Mouse (Mus musculus): ENCODE results near the gene Stard10. TPM values are rescaled to one million over a fixed set of nuclear protein-coding genes. Genes with fewer than 3 reads are reported as not detected.

The Stard10 gene
- polyA plus RNA-seq, 2 experiments from 2014 or later: 2.5 to 2.9 TPM

DNA sequence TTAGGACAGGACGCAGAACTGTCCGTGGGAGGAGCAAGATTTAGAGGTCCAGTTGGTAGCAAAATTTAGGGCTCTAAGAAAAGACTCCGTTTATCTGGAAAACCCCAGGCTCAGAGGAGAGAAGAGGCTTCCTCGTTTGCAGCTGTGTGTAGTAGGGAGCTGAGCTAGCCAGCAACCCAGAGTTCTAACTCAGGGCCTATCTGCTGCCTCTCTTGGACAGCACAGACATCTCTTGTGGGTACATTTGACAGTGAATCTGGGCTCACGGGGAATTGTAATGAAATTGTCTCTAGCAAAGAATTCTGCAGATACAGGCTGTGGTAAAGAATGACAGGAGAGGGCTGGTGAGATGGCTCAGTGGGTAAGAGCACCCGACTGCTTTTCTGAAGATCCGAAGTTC is 14.2 kb upstream of the Stard10 start:
- no peak for ATAC-seq

DNA sequence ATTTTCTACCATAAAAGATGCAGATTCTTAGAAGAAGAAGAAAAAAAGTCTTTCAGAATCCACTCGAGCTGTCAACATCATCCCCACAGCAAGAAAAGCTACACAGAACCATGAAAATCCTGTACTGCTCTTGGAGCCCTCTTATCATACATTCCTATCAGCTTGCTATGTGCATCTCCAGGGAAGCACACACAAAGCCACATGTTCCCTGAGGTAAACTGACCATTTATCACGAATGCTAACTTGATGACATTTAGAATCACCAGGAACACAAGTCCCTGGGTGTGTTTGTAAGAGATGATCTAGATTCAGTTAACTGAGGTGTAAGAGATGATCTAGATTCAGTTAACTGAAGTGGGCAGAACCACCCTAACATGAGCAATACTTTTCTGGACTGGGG is 10.0 kb upstream of the Stard10 start:
- no peak for ATAC-seq

DNA sequence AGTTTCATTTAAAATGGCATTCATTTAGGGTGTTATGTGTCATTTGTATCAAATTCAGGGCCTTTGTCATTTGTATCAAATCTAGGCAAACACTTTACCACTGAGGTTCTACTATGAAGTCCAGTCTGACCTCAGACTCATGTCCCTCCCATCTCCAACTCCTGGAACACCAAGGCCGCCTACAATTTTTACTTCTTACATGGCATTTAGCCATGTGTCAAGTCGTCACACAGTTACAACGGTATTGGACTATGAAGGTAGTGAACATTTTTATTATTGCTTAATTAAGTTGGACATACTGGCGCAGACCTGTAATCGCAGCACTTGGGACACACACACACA is 6.9 kb upstream of the Stard10 start:
- no peak for ATAC-seq

DNA sequence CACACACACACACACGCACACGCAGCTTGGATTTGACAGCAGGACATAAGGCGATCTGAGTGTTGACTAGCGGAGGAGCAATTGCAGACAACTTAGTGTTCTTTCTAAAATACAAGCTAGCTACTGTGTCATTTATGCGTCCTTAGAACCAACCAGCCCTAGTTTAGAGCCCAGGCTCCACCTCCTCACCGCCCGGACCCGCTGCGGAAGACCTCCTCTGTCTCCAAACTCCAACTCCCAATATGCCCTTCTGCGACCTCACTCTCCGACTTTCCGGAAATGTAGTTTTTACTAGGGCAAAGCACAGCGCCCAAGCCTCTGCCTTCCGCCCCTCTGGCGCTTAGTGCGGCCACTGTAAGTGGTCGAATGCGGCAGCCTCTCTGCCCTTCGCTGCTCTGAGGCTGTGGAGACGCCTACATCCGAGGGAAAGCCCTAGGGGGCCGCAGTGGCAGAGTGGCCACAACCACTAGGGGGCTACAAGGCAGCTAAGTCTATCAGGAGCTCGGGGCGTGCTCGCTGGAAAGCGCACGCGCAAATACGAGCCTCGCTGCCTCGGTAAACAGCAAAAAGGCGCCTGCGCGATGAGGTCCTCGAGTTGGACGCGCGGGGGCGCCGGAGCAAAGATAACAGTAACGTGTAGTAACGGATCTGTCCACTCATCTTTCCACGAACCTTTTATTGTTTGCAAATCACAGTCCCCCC is 6.4 kb upstream of the Stard10 start:
- peak; percentile 93 for ATAC-seq

DNA sequence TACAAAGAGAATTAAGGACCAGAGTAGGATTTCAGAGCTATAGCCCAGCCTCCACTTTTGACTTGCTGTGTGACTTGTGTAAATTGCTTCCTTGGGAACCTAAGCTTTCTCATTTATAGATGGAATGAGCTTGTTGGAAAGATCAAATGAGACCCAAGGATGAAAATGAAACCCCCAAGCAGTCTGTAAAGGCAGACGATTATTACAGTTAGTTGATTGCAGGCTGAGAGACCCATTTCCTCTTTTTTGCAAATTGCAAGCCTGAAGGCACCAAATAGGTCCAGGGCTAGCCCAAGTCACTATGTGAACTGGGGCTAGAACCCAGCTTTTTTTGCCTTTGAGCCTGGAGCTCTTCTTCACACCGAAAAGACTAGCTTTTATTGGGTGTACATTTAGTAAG is 5.8 kb upstream of the Stard10 start:
- ATAC-seq: no peak

DNA sequence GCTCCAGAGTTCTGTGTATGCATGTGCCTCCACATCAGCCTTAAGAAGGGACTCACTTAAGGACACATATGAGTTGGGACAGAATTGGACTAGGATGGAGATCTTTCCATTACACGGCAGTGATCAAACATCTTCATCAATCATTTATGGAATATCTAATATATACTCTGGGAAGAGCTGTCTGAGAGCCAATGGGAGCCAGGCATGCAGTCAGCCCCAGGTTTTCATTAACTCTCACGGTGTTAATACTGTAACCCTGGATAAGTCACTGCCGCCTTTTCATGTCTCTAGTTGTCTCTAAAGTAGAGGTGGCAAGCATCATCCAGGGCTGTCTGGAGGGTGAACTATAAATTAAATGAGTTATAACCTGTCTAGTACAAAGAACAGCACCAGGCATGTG is 3.9 kb upstream of the Stard10 start:
- ATAC-seq: no peak

DNA sequence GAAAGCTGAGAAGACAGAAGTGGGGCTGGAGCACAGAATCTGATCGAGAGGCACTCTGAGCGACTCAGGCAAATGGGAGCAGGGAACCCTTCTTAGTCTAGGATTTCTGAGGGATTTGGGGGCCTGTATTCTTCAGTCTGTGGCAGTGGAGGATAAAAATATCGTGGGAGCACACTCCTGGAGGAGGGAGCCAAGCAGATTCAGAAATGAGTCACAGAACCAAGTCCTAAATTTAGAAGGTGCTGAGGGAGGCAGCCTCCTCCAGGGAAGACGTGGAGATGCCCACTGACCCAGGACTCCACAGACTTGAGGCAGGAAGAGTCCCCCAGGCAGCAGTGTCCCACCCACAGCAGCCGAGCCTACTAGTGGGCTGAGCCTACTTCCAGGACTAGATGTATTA is 2.5 kb upstream of the Stard10 start:
- no peak for ATAC-seq

DNA sequence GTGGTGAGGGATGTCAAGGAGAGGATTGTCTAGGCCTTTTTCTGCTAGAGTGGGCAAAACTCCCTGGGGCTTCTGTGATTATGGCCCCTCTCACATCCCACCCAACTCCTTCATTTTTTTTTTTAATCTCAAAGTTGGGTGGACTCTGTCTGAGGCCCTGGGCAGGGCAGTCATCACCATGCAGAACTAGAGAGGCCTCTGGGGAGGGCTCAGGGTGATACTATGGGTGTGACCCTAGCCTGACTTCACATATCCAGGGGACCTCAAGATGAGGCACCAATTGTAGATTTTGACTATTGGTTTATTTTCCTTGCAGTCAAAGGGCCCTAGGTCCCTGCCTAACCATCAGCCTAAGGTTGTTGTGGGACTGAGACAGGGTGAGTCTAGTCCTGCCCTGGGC is 1.2 kb upstream of the Stard10 start:
- no peak for ATAC-seq

DNA sequence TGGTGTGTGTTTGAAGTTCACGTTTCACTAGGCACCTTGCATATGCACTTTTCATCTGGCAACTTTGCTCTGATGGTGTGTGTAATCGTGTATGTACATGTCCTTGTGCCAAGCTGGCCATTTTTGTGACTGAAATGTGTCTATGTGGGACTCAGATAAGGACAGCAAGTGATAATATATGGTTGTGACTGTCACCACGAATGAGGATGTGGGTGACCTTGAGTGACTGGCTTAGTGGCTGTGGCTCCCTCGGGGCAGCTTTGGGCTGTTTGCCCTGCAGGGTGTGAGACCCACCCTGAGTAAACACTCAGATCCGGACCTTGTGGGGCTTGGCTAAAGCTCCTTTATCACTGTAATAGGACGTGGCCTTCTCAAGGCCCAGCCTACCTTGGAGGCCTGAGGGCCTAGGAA is 290 bp upstream of the Stard10 start:
- ATAC-seq: no peak

DNA sequence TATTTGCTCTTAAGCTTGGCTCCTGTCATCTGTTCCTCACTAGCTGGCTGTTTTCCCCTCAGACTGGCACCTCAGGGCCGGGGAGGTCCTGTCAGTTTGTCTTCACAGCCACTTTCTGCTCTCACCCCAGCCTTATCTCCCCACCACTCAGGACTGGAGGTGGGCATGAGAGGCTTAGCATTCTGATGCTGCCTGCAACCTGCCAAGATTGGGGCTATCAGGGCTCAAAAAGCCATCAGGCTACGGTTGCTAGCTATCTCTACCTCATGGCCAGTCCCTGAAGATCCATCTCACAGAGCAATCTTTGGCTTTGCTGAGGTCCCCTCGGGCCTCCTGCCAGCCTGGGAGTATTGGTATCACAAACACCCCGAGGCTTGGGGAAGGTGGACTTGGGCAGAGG is 2.0 kb downstream of the Stard10 start:
- no peak for ATAC-seq

DNA sequence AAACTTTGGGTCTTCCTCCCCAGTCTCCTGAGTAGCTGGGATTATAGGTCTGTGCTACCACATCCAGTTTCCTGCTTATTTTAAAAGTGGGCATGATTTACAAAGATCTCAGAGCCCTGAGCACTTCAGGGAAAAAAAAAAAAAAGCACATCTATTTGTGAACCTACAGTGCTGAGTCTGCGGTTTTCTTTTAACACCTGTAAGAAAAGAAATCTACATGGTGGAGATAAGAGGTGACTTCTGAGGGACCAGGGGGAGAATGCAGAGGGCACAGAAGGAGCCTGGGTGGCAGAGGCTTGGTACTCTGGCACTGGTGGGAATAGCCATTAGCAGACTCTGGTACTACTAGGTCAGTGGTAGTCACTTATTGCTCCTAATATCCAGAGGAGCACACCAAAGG is 2.9 kb downstream of the Stard10 start:
- no peak for ATAC-seq

DNA sequence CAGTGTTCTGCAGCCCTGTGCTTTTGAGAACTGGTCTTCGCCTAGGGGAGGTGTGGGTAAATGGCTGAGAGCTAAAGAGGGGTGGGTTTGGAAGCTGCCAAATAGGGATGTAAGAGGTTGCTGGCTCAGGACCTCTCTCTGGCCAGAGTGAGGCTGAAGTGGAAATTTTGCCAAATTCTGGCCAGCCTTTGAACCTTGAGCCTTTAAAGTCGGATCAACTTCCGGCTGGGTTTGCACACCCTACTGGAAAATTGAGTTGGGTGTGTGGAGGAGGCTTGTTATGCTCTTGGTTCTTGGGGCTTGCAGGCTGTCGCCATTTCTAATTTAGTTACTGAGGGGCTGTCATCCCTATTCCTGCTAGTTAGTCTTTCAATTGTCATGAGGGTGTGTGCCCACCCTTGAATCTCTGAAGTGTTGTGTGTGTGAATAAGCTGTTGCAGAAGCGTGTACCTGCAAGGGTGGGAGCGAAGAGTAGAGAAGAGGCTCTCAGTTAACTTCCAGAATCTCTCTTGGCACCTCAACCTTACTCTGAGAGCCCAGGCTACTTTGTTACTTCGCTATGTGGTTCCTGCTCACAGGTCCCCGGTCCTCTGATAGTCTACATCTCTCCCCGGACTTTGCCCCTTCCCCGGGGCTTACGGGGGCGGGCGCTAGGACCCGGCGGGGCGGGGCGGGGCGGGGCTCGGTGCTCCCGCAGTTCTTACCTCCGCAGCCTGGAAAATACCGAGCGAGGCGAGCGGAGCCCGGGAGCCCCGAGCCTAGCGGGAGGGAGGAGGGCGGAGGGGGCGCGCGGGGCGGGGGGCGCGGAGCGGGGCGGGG is 3.7 kb downstream of the Stard10 start:
- ATAC-seq: peak; percentile 34

DNA sequence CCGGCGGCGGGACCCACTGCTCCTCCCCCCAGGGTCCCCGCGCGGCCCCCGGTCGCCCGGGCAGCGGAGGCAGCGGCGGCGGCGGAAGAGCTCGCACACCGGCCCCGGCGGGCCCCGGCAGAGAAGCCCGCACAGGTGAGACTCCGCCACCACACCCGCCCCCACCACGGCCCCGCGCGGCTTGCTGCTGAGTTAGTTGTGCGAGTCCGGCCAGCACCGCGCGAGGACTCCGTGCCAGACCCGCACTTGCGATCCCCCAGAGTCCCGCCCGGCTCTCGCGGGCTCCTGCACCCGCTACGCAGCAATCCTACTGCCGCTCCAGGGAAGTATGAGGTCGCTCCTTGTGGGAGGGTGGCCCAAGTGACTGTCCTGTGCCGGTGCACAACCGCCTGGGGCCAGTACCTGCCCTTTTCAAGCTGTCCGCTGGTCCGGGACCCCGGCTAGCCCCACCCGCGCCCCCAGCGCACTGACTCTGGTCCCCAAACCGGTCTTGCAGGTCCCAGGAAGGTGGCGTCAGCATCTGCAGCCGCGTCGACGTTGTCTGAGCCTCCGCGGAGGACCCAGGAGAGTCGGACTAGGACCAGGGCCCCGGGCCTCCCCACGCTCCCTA is 4.4 kb downstream of the Stard10 start:
- ATAC-seq: peak; percentile 59

DNA sequence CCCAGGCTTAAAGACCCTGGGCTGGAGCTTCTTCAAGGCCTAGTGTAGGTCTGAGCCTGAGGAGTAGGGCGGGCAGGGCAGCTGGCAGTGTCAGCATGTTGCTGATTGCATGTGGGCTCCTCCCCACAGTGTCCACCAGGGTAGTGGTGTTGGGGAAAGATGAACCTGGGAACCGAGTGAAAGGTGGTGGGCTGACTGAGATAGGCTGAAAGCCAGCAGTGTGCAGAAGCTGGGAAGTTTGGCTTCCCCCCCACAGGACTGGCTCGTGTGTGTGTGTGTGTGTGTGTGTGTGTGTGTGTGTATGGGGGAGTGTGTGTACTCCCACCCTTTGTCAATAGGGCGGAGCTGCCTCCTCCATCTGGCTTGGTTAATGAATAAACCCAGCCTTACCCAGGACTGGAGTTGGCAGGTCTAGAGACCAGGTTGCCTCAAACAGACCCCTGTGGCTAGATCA is 6.3 kb downstream of the Stard10 start:
- ATAC-seq: no peak

DNA sequence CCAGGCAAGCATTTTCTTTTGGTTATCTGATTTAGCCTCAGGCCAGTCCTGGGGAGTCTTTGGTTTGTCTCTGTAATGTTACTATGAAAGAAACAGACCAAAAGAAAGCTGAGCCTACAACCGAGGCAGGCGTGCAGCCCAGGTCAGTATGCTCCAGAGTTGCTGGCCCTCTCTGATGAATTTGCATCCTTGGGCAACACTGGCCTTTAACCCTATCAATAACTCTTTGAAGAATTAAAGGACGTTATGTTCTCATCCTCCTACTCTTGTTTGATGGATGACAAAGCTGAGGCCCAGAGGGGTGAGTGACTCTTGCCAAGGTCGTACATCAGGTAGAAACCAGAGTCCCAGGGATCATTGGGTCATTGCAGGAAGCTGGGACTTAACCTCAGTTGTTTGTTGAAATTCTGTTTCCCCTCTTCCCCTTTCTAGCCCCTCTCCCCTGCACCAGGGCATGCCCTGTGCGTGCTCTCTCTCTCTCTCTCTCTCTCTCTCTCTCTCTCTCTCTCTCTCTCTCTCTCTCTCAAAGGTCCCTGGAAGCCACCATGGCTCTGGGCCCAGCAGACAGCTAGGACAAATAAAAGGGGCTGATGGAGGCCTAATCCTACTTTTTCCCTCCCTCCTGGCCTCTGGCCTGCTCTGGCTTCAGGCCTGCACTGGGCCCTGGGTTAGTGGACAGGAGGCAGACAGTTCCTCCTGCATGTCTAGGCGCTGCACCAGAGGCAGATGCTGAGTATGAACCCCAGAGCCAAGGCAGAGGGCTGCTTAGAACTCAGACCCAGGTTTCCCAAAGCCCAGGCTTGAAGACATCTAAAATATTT is 7.5 kb downstream of the Stard10 start:
- no peak for ATAC-seq

DNA sequence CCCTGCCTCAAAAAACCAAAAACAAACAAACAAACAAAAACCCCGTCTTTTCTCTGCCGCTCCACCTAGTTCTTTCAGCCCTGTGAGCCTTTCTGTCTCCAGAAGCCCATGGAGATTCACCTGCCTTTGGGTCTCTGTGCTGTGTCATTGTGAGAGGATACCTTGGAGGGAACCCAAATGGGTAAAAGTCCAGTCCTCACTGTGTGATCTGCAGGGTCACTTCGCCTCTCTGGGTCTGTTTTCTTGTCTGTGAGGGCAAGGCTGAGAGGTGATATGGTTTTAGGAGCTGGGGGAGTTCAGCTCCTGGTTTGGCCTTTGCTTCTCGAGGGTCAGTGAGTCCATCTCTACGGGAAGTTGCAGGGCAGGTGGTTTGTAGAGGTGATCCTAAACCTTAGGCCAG is 9.1 kb downstream of the Stard10 start:
- no peak for ATAC-seq

DNA sequence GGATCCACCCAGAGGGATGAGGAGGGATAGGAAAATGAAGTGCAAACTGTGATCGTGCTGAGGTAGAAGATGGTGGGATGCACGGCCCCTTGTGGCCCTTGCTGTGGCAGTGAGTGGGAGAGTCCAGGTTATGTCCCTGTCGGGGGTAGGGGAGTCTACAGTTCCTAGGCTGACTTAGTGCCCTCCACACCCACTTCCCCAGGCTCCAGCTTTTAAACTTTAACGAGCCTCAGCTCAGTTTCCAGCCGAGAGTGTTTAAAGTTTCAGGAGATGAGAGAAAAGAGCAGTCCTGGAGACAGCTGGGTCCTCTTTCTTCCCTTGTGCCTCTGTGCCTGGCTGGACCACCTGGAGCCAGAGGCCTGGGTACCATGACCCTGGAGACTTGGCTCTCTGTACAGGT is 10.4 kb downstream of the Stard10 start:
- ATAC-seq: no peak

DNA sequence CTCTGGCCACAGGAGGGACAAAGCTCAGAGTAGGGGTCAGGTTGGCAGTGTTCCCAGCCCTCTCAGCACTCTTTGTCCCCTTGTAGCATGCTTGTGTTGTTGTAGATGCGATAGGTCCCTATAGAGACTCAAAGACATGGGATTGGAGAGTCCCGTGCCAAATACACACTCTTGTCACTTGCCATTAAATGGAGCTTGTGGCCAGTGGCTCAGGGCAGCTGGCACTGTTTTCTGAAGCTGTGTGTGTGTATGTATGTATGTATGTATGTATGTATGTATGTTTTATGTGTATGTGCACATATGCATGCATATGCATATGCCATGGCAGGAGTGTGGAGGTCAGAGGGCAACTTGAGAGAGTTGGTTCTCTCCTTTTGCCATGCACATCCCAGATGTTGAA is 10.9 kb downstream of the Stard10 start:
- ATAC-seq: no peak

DNA sequence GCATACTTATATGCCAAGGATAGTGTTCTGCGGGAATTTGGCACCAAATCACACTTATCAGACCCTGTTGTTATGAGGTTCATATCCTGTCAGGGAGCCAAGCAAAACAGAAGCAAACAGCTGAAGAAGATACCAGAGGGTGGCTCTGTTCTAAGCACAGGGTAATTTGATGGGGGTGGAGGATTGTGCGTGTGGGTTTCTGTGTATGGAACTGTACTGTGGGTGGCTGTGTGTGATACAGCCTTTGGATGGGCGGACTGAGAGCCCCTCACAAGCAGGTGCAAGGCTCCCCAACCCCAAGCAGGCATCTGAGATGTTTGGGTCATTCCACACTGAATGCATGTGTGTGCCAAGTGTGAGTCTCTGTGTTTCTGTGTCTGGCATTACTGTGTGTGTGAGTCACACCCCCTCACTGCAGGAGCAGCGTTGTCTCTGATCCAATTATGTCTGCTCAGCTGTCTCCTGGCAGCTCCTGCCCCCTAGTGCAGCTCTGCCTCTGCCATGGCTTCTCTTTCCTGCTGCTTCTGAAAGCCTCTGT is 11.8 kb downstream of the Stard10 start:
- ATAC-seq: no peak

DNA sequence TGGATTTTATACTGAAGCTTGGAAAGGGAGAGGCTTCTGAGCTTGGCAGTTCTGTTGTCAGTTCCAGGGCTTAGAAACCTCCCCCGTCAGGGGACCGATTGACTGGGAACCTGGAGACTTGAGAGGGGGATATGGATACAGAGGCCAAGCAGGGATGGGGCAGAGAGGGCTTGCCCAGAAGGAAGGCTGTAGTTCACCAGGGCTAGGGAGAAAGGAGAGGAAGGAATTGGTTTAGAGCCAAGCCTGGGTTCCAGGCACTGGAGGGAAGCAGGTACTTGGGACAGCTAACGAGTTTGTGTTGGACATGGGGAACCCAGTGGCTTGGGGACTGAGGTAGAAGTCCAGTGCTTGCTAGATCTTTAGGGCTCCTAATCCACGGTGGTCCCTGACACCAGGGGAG is 12.7 kb downstream of the Stard10 start:
- ATAC-seq: no peak

DNA sequence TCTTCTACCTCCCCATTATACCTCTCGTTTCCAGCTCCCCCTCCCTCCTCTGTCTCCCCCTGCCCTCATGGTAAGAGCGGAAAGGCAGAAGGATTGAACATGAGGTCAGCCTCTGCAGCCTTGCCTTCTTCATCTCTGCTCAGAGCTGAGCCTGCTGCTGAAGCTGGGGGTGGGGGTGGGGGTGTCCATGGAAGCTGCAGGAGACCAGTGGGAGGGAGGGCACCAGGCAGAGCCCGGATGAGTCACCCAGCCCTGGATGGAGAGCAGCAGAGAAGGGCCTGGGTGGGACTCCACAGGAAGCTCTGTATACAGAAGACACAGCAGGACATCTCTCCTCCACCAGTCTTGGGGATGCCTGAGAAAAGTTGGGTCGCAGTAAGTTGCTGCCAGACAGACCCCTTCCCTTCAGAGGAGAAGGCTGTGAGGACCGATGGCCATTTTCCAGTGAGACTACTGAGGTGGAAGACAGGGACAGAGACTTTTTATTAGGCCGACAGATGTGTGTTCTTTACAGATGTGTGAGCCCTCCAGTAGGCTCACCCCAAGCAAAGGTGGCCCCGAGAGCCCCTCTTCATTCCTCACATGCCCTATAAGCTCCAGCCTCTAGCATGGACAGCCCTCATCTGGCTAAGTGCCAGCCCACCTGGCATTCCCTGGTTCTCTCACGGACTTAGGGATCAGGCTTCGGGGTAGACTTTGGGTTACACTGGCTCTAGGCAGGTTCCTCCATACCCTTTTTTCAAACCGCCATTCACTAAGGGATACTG is 13.4 kb downstream of the Stard10 start:
- ATAC-seq: no peak

DNA sequence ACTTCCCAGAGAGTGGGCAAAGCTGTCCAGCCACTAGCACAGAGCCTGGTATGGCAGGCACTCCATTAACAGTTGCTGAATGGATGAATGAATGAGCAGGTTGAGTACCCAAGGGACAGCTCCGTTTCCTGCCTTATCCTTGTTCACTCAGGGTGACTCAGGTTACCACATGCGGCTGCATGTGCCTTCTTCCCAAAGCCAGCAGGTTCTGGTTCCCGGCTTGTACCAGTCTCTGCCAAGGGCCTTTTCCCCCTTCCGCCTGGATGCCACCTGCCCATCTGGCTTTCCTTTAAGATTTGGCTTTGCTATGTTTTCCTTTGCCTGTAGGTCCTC is 13.9 kb downstream of the Stard10 start:
- no peak for ATAC-seq

Measured in activated CD4-positive, CD25-positive, alpha-beta regulatory T cell, adult 4 months (primary cell).